Comparison of ENCODE assay signal across 23 mouse cellular contexts in the genomic region with DNA sequence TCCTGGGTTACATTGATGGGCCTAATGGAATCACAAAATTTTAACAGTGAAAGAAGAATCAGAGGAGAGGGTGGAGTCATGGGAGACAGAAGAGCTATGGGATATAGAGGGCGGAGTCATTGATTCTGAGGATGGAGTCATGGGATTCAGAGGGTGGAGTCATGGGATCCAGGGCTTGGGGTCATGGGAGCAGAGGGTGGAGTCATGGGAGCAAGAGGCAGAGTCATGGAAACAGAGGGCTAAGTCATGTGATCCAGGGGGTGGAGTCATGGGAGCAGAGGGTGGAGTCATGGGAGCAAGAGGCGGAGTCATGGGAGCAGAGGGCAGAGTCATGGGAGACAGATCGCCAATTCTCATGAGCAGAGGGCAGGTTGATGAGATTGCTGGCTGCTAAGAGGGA.
DNase-seq lines count a peak whose midpoint lies in the region; ATAC-seq and TF ChIP-seq lines count a peak whose summit lies in the region.
"Had no signal": no experiment of that assay in that cellular context is flagged by ENCODE, and none has a peak within 500 bp of the region (broad histone marks: within the 10 kb centered on the region; RNA-seq: fewer than 3 reads in every experiment).

No protein-coding gene starts in this region.

- DNase-seq in heart, embryonic 10.5 days (ENCODE audit: low spot score) = peak; percentile 50
- no peak for DNase-seq in heart, postnatal 36 days
- peak; percentile 48 for DNase-seq in ES-CJ7 (ENCODE audit: low read depth, low spot score)
- DNase-seq in ES-E14 (ENCODE audit: low read depth, low spot score) = peak; percentile 33
- peak; percentile 73 for DNase-seq in R1 (ENCODE audit: low read depth, low spot score)
- DNase-seq in lung, postnatal 25 days (ENCODE audit: low spot score) = no peak
- DNase-seq in layer of hippocampus, adult 8-10 months (ENCODE audit: low spot score in 2 of 2) = no peak
- DNase-seq: adrenal gland, adult 8-10 months; adrenal gland, postnatal 14 days; adrenal gland, postnatal 36 days; cerebellum, adult 11-12 months; cerebellum, adult 2 months; cerebellum, adult 9-10 months; cerebellum, postnatal 10 days; cerebellum, postnatal 25 days; forebrain, postnatal 0 days had no signal

- H3K4me1 ChIP-seq in heart, embryonic 10.5 days = no peaks in the 10 kb centered on the region
- peaks cover 0 to 3% of the 10 kb centered on the region in 2 experiments; a peak in 1 of 4 replicates for H3K4me1 ChIP-seq in ES-E14 (ENCODE audit: control insufficient read depth in 2 of 2, insufficient read depth in 2 of 2, low read length in 2 of 2, poor library complexity in 1 of 2)
- H3K4me1 ChIP-seq: embryonic facial prominence, embryonic 10.5 days; embryonic facial prominence, embryonic 12.5 days had no signal

- in situ Hi-C loops in ES-E14 (cut with MboI; ENCODE audit: low sequenced_read_pairs in 2 of 2, unreplicated experiment in 2 of 2) = no loop called here

- no peak overlapping the region for H3K27ac ChIP-seq in heart, embryonic 10.5 days
- H3K27ac ChIP-seq in ES-E14 (ENCODE audit: insufficient read depth, low read depth, low read length, poor library complexity, severe bottlenecking) = no peak overlapping the region
- H3K27ac ChIP-seq: embryonic facial prominence, embryonic 10.5 days; embryonic facial prominence, embryonic 12.5 days; forebrain, embryonic 13.5 days; forebrain, embryonic 15.5 days had no signal

- H3K4me3 ChIP-seq in heart, embryonic 10.5 days = no peak overlapping the region
- no peak overlapping the region for H3K4me3 ChIP-seq in ES-E14 (ENCODE audit: insufficient read depth in 1 of 2, low read depth in 1 of 2, low read length in 2 of 2, poor library complexity in 1 of 2, severe bottlenecking in 1 of 2)
- H3K4me3 ChIP-seq: embryonic facial prominence, embryonic 10.5 days; embryonic facial prominence, embryonic 12.5 days; forebrain, embryonic 13.5 days; forebrain, embryonic 15.5 days had no signal

- 94% methylated on average over 3 of the region's 3 CpGs for WGBS in heart, embryonic 10.5 days

- ATAC-seq in monocyte, adult 5-6 weeks (replicated peaks; ENCODE audit: insufficient number of reproducible peaks, low FRiP score, low TSS enrichment, poor library complexity, severe bottlenecking) = no peak
- ATAC-seq: activated CD4-positive, CD25-positive, alpha-beta regulatory T cell, adult 4 months; forebrain, embryonic 13.5 days; forebrain, embryonic 15.5 days; forebrain, postnatal 0 days; Patski had no signal

- H3K9ac ChIP-seq in ES-E14 (ENCODE audit: insufficient read depth, low read depth, low read length, poor library complexity, severe bottlenecking) = no peak overlapping the region
- H3K9ac ChIP-seq: embryonic facial prominence, embryonic 12.5 days; forebrain, embryonic 13.5 days; forebrain, embryonic 15.5 days; forebrain, postnatal 0 days had no signal

- no peaks in the 10 kb centered on the region for H3K36me3 ChIP-seq in heart, embryonic 10.5 days
- no peaks in the 10 kb centered on the region for H3K36me3 ChIP-seq in ES-E14 (ENCODE audit: control insufficient read depth, insufficient read depth, low read length, poor library complexity, severe bottlenecking)
- H3K36me3 ChIP-seq: embryonic facial prominence, embryonic 10.5 days; embryonic facial prominence, embryonic 12.5 days; forebrain, embryonic 15.5 days had no signal

- H3K9me3 ChIP-seq in heart, embryonic 10.5 days = no peaks in the 10 kb centered on the region
- no peaks in the 10 kb centered on the region; the same call in 1 of the 2 replicates for H3K9me3 ChIP-seq in ES-E14 (ENCODE audit: control insufficient read depth, insufficient read depth, low read depth, low read length)
- H3K9me3 ChIP-seq: embryonic facial prominence, embryonic 10.5 days; embryonic facial prominence, embryonic 12.5 days; forebrain, embryonic 13.5 days; forebrain, embryonic 15.5 days had no signal

- no peaks in the 10 kb centered on the region for H3K27me3 ChIP-seq in heart, embryonic 10.5 days (ENCODE audit: insufficient read depth, poor library complexity, severe bottlenecking)
- H3K27me3 ChIP-seq: embryonic facial prominence, embryonic 12.5 days; forebrain, embryonic 13.5 days; forebrain, embryonic 15.5 days; Patski had no signal

- intact Hi-C loops in heart, postnatal 36 days (cut with DNase I) = no loop called here

TF ChIP-seq in ES-E14, 5 proteins besides CTCF, POLR2A, EP300 and RAD21:
- TF ChIP-seq HCFC1 (IDR thresholded peaks at IDR 0.05; ENCODE audit: borderline replicate concordance, insufficient read depth, low read length) = no peak
- no peak for TF ChIP-seq CHD2 (IDR thresholded peaks at IDR 0.05; ENCODE audit: low read depth, low read length)
- no peak for TF ChIP-seq ZNF384 (IDR thresholded peaks at IDR 0.05; ENCODE audit: low read depth, low read length)
- no peak for TF ChIP-seq ZC3H11A (IDR thresholded peaks at IDR 0.05; ENCODE audit: borderline replicate concordance, low read depth, low read length)
- TF ChIP-seq MAFK (IDR thresholded peaks at IDR 0.05; ENCODE audit: insufficient read depth, low read depth, low read length) = no peak

Comparison
In these comparisons a context has a peak if more than half of its experiments do, and no peak if none do; other contexts are left out.
1. DNase-seq: peak in heart, embryonic 10.5 days (single experiment), ES-CJ7 (single experiment), ES-E14 (single experiment) and R1 (single experiment); none in heart, postnatal 36 days (0 of 2), lung, postnatal 25 days (single experiment) and layer of hippocampus, adult 8-10 months (0 of 2).